Mouse (Mus musculus) thymus, postnatal 14 days (tissue): Measurements from ENCODE around the gene Eif5a.
"Not testable (repeated sequence)": the region's sequence is repeated elsewhere in the genome, so short reads cannot be mapped to it uniquely, and the experiment has no call there.

Experiments used
- DNase-seq: peaks from one replicate; pipeline ENCODE4 v3.0.0; 2021

Gene Eif5a

DNA sequence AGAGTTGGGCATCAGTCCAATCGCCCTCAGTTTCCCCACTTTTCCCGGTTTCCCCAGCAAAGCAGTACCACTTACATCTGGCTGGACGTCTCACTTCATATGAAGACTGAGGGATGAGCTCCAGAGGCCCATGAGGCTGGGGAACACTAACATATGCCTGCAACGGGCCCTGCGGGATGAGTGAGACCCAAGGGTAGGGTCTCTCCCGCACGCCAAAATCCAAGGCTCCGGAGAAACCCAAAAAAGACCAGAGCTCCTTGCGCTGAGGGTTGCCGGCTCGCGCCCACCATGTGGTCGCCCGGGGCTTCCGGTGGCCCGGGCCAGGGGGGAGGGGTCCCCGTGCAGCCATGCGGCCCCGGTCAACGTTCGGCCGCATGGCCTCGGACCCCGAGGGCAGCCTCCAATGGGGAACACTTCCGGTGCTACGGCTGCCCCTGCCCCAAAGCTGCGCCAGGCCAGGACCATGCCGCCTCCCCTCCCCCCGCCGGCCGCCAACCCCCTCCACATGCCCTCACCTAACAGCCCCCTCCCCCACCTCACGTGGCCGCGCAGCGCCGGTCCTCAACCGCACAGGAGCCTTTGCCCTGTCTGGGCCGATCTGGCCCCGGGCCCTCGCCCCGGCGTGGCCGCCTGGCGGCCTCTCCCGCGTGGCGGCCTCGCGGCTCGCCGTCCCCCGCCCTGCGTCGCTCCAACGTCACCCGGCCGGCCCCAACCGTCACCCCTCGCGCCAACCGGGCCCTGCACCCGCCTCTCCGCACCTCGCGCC, 1.3 kb downstream of the Eif5a start:
- no peak for DNase-seq

DNA sequence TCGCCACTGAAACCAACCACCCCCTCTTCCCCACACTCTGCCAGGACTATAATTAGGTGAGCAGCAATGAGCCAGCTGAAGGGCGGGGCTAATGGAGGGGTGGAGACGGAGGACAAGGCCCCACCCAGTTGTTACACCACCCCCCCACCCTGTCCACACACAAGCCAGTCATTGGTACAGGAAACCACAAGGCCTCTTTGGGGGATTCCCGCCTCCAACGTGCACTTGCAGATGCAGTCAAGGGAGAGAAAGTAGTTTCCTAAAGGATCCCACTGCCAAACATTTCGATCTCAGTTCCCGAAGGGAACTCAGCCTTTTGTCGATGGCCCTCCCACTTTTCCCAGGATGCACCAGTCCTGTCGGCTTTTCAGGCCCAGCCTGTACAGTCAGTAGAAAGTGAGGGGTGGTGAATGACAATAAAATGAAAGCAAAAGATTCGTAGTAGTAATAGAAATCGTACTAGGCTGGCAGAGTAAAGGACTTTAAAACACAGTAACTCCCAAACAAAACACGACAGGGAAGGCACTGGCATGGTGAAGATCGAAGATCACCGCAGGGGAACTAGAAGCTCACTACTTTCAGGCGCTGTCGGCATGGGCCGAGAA, 2.0 kb downstream of the Eif5a start:
- DNase-seq = peak; percentile 68

DNA sequence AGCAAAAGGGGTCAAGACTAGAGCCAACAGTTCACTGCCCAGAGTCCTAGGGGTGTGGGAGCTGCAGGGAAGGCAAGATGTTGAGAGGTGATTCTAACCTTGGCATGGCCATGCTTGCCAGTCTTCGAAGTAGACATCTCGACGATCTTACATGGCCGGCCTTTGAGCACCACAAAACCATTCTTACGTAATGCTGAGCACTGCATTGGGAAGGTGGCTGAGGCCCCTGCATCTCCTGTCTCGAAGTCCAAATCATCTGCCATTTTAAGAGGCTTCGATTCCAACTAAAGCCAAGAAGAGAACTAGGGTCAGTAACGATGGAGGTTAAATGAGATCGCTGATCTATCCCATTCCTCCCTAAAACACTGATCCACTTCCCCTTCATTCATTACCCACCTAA, 2.7 kb downstream of the Eif5a start:
- no peak for DNase-seq

DNA sequence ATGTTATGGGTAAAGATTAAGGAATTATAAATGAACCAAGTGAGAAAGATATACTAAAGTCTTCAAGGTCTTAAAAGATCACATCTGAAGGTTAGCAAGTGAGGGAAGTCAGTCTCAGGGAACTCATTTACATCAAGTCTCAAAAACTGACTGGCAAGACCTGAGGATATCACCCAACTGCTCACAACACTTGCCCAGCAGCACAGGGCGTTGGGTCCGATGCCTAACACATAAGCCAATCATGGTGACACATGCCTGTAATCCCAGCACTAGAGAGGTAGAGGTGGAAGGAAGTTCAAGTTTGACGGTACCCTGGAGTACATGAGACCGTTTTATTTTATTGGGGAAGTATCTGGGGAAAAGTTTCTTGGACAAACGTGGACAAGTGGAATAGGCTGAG, 3.6 kb downstream of the Eif5a start:
- DNase-seq = no peak

DNA sequence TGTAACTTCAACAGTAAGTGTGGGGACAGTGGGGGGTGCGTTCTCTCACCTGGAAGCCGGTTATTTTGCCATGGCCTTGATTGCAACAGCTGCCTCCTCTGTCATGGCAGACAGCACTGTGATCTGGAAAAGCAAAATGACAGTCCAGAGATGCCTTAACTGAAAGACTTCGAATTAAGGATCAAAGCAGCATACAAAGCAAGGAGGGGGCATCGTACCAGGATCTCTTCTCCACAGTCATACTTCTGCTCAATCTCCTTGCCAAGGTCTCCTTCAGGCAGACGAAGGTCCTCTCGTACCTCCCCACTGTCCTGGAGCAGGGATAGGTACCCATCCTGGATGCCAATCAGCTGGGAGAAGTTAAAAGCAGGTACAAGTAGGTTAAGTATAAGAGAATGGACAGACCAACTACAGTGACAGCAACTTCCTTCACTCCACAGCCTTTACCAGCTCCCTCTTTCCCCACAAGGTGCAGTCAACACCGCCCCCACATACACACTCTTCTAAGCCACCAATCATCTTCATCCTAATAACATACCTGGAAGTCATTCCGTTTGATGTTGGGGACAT, 4.3 kb downstream of the Eif5a start:
- no peak for DNase-seq

DNA sequence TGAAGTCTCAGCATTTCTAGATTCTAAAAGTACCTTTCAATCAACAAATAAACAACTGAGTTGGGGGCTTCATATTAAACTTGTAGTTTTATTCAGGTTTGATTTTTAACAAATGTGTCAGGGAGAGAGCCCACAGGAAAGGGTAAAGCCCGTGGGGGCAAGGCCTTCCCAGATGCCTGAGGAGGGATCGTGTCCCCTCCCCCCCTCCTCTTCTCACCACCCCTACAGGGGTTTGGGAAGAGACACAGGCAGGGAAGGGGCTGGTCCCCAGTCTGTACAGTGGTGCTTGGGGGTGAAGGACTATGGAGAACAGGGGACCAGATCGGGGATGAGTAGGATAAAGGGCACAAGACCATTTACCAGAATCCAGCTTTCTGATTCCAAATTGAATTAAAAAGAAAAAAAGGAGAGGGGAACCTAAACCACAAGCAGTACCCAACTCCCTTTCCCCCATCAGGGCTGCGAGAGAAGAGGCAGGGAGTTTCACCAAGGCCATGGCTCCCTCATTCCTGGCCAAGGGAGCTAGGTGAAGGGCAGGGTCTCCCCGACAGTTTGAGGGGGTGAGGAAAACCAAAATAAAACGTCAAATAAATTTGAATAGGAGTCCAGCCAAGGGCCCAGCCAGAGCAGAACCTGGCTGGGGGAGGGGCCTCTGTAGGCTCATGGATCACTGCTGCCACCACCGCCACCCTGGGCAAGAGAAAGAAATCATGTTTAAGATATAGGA, 4.9 kb downstream of the Eif5a start:
- not testable (repeated sequence) for DNase-seq

DNA sequence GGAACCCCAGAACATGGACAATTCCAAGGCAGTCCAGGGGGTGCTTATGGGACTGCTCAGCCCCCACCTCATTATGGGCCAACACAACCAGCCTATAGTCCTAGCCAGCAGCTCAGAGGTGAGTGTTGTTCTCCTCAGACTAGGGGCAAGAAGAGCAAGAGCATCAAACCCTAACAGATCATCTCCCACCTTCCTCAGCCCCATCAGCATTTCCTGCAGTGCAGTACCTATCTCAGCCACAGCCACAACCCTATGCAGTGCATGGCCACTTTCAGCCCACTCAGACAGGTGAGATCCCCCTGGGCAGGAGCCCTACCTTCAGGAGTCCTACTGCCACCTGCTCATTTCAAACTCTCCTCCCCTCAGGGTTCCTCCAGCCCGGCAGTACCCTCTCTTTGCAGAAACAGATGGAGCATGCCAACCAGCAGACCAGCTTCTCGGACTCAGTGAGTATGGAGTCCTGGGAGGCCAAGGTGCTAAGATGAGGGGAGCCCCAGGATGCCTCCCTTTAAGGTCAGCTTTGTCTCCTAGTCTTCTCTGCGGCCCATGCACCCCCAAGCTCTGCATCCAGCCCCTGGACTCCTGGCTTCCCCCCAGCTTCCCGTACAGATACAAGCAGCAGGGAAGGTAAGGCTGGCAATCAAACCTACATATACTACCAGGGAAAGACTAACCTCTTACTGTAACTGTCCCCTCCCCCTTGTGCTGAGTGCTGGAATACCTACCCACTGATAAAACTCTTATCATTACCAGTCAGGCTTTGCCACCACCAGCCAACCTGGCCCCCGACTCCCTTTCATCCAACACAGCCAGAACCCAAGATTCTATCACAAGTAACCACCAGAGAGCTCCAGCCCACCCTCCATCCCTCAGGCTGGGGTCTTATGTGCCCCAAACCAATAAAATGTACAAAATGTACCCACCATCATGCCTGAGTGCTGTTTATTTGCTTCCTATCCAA, 5.8 kb downstream of the Eif5a start:
- DNase-seq = no peak

DNA sequence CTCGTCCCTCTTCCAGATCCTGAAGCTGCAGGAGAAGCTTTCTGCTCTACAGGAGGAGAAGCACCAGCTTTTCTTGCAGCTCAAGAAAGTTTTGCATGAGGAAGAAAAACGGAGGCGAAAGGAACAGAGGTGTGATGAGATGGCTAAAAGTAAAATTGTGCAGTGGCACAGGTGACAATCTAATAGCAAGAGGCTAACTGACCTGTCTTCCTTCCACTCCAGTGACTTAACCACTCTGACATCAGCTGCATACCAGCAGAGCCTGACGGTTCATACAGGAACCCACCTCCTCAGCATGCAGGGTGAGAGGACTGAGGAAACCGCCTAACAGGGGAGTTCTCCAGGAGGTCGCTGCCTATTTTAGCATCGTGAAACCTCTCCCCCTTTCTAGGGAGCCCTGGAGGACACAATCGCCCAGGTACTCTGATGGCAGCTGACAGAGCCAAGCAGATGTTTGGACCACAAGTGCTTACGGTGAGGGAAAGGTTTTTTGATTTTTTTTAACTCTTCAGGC, 6.8 kb downstream of the Eif5a start:
- DNase-seq = no peak

DNA sequence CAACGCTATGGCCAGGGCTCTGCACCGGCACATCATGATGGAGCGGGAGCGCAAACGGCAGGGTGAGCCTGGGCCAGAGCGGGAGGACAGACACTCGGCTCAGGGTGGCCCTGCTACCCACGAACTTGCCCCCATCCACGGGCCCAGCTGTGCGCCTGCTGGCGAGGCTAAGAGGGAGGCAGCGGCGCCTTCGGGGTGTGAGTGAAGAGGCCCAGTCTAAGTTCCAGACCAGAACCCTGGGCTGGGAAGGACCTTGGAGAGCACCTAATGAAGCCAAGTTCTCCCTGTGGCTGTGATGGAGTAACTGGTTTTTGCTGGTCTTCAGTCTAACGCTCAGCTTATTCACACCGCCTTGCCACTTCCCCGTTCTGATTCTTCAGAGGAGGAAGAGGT, 7.4 kb downstream of the Eif5a start:
- no peak for DNase-seq

DNA sequence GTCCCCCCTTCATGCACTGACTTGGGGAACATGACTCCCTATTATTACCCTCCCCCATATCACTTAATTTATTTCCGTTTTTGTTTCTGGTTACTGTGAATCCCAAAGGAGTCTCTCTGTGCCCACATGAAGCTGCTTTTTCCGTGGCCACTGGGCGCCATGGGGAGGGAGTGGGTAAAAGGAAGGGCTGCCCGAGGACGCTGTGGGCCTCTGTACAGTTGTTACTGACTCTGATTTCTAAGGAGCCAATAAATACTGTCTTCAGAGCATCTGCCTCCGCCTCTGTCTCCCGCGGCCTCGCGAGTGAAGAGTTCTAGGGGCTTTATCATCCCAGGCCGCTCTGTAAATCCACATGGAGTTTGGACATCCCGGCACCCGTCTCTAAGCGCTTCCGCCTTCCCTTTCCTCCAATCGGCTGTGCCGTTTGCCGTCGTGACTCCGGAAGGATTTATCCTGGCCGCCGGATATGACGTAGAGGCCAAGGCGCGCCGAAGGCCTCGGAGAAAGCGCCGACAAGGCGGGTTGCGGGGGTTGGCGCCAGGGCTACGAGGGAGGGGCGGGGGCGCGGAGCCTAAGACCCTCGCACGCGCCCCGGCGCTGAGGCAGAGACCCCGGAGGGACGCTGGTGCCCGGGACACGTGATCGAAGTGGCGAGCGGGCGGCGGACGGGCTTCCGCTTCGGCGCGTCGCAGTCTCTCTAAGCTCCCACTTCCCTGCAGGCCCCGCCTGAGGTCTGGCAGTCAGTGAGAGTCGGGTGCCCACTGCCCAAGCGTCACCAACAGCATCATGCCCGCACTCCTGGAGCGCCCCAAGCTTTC, 8.0 kb downstream of the Eif5a start, which contains the start of gene Gps2:
TSS of gene Gps2 (plus strand) at position 335 of the 818 bp plus-strand sequence.
- peak; percentile 92 for DNase-seq

DNA sequence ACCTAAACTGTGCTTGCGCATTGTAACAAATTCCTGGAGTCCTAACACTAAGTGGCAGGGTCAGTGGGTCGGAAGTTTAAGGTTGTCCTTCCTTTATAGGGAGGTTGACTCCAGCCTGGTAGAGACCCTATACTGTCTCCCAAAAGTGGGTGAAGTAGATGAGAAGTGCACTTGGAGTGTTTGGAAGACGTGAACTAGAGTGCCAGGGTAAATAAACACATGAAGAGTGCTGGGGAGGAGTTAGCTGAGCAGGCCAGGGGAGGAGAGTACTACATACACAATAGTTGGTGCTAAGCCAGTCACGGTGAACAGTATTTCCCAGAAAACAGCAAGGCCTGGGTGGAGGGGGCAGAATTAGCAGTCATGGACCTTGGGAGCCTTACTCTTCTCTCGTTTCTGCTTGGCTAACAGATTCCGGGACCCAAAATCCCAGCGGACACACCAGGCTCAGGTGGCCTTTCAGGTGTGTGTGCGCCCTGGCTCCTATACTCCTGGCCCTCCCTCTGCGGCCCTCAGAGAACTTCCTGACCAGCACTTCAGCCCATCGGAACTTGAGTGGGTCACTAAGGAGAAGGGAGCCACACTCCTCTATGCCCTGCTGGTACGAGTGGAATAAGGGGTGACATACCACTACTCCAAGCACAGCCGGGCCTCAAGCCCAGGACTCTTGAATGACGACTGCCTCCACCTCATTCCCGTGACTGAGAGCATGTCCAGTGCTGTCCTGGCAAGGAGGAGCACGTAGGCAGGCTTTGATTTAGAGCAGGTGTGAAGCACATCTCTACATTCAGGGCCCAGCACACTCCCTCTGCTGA, 8.8 kb downstream of the Eif5a start:
- DNase-seq = no peak

DNA sequence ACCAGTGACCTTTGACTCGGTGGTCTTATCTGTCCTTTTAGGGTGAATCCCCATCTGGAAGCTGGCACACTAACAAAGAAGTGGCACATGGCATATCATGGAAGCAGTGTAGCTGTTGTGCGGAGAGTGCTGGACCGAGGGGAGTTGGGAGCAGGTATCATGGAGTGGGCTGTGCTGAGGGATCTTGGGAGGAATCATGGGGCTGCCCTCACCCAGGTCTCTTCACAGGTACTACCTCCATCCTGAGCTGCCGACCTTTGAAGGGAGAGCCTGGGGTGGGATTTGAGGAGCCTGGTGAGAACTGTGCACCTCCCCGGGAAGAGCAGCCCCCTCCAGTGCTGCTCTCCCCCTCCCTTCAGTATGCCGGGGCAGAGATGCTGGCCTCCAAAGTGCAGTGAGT, 10.1 kb downstream of the Eif5a start:
- no peak for DNase-seq

DNA sequence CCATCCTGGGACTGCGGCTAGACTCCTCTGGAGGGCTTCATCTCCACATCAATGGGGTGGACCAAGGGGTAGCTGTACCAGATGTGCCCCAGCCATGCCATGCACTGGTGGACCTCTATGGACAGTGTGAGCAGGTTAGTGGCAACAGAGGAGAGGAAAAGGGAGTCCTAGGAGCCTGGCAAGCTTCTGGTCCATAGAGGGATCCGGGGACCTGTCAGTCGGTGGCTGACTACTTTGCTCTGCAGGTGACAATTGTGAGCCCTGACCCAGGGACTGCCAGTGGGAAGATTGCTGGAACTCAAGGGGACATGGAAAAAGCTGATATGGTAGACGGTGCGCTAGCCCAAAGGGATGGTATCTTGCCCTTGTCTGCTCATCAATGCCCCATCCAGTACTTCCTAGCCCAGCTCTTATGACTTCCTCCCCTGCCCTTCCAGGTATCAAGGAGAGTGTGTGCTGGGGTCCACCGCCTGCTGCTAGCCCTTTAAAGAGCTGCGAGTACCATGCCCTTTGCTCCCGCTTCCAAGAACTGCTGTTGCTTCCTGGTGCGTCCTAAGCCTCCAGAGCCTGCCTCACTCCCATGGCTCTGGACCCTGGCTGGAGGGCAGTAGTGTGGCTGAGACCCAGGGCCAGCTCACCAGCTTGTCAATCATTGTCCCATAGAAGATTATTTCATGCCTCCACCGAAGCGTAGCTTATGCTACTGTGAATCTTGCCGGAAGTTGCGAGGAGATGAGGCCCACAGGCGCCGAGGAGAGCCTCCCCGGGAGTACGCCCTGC, 10.8 kb downstream of the Eif5a start:
- no peak for DNase-seq

DNA sequence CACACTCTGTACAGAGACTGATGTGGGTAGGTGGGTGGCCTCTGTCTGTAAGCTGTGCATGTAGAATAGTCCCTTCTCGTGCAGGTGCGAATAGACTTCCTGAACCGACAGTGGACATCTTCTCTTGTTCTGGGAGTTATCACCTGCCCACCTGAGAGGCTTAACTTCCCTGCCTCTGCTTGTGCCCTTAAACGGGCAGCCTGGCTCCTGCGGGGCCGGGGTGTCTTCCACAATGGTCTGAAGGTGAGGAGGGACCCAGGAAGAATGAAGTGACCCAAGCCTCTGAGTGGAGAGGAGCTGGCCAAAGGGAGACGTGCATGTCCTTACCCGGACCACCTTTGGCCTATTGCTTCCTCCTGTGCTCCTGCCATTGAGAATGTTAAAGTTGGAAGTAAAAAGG, 11.6 kb downstream of the Eif5a start:
- no peak for DNase-seq

DNA sequence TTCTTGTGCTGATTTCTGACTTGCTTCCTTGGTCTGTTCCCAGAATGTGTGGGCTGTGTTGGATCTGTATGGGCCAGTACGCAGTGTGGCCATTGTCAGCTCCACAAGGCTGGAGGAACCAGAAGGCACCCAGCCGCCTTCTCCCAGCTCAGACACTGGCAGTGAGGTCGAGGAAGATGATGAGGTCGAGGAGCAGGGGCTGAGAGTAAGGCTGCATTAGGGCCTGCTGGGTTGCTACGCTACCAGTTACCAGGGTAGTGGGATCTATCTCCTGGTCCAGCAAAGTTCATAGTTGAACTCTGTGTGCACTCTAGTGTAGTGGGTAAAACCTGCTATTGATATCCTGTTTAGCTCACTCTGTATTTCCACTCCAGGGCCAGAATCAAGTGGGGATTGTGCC, 12.6 kb downstream of the Eif5a start:
- no peak for DNase-seq

DNA sequence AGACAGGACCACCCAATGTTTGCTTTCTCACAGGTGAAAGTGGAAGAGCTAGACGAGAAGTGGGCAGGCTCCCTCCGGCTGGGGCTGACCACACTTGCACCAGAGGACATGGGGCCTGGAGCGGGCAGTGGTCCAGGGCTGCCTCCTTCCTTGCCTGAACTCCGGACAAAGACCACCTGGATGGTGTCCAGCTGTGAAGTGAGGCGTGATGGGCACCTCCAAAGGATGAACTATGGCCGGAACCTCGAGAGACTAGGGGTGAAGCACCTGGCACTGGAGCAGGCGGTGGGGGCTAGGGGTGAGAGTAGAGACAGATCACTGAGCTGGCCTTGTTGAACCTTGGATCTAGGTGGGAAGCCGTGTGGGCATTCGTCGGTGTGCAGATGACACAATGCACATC, 13.1 kb downstream of the Eif5a start:
- no peak for DNase-seq

DNA sequence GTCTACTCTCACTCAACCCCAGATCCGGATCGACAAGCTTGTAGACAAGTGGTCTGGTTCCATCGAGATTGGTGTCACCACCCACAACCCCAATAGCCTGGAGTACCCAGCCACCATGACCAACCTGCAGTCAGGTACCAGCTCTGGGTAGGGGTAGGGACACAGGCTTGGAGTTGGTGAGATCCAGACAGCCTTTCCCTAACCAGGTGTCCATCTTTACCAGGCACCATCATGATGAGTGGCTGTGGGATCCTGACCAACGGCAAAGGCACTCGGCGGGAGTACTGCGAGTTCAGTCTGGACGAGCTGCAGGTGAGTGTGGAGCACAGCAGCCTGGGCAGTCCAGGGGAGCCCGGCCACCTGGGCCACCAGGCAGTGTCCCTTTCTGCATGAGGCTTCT, 17.4 kb downstream of the Eif5a start:
- DNase-seq = no peak

DNA sequence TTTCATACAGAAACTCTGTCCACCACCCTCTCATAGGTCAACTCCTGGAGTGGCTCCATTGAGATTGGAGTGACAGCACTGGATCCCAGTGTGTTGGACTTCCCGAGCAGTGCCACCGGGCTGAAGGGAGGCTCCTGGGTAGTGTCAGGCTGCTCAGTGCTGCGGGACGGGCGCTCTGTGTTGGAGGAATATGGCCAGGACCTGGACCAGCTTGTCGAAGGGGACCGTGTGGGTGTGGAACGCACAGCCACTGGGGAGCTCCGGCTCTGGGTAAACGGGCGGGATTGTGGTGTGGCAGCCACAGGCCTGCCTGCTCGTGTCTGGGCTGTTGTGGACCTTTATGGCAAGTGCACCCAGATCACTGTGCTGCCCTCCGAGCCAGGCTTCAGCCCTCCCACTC, 18.8 kb downstream of the Eif5a start:
- no peak for DNase-seq

DNA sequence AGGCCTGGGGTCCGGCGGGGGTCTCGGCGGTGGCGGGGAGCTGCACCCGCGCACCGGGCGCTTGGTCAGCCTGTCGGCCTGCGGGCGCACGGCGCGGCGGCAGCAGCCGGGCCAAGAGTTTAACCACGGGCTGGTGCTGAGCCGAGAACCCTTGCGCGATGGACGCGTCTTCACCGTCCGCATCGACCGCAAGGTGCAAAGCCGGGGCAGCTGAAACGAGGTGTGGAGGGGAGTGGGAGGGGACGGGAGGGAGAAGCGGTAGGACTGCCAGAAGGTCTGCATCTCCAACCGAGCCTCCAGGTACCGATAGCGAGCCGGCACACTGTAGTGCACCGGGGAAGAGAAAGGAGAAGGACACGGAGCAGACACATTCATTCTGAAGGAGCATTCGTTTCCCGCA, 19.8 kb downstream of the Eif5a start:
- DNase-seq = no peak

DNA sequence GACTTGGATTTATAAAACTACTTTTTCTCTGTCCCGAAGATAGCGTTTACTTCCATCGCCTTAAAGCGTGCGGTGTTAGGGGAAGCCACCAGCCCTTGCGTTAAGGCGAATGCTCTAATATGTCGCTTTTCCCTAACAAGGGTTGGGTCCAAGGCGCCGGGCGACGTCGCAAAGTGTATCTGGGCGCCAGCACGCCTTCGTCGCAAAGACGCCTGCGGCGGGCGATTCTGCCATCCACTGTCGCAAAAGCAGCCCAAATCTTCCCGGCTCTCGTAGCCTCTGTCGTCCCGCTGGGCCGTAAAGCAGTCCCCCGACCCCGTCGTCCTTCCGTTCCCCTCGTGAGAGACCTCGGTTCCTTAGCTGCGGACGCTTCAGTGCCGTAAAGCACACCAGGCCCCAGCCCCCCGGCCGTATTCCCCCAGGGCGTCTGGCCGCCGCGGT, 20.3 kb downstream of the Eif5a start:
- peak; percentile 96 for DNase-seq
